Mouse (Mus musculus): Measurements from ENCODE around the gene Fen1.

DNA sequence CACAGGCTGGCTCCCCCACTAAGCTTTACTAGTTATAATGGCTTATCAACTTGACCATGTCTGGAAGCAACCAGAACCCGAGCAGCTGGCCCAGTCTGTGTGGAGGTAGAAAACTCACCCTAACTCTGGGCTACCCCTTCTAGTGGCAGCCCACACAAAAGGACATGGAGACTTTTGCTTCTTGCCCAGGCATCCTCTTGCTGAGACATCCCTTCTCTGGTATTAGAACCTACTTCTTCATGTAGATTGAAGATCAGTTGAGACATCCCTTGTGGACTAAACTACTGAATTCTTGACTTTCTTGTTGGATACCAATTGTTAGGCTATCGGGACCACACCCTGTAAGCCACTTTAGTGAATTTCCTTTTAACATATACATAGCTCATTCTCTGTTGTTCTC lies 5.7 kb downstream of the Fen1 start:
- no peak for TF ChIP-seq POLR2A (IDR thresholded peaks at IDR 0.05; ENCODE audit: insufficient read depth, low read depth, low read length)
- TF ChIP-seq CTCF (IDR thresholded peaks at IDR 0.05; ENCODE audit: insufficient read depth, low read depth, low read length), result no peak

Measured in olfactory bulb, adult 2 months (tissue).